Mouse (Mus musculus) erythroblast, adult 5-6 weeks (primary cell): ENCODE results near the gene Adamts12. TPM values are rescaled to one million over a fixed set of nuclear protein-coding genes. Genes with fewer than 3 reads are reported as not detected.

Experiments used
- ATAC-seq: replicated peaks from 2 replicates; pipeline ENCODE4 v1.8.0; 2016; ENCODE audit warnings: moderate number of reproducible peaks, mild to moderate bottlenecking, moderate TSS enrichment, inconsistent platforms; ENCODE audit not compliant: poor library complexity, low FRiP score, severe bottlenecking
- total RNA-seq, 2 experiments: library from RNA; stranded (forward) in 1 of 2; stranded (reverse) in 1 of 2; fragments of 150-400 nt in 1 of 2; fragments of 200-764, 138-1000 nt in 1 of 2; gene quantifications; 2 replicates each; pipeline versions ENCODE4 v1.2.3 to v1.2.4; 2015 to 2017; ENCODE audit warnings: low replicate concordance in 2 of 2

The Adamts12 gene
- total RNA-seq, 2 experiments from 2014 or later = not detected

- ATAC-seq = peak; percentile 62; the same call in 1 of the 2 replicates
These were observed 315.5 kb downstream of the Adamts12 start for GRCm38 (mm10) chr15:11380087-11380530.

GRCm38 (mm10) chr15:11380616-11381015 lies 316.0 kb downstream of the Adamts12 start:
- ATAC-seq = no peak

GRCm38 (mm10) chr15:11382585-11382984 lies 318.0 kb downstream of the Adamts12 start:
- ATAC-seq = no peak

- ATAC-seq = no peak
These were observed 319.2 kb downstream of the Adamts12 start for GRCm38 (mm10) chr15:11383796-11384195.

GRCm38 (mm10) chr15:11392903-11393302 lies 328.3 kb downstream of the Adamts12 start:
- ATAC-seq = no peak

- ATAC-seq = no peak
These were observed 331.8 kb downstream of the Adamts12 start for GRCm38 (mm10) chr15:11396421-11396820.

Other genes with a start within 250 kb of the Adamts12 start
- not detected in 2 replicates for gene C1qtnf3, start 112.5 kb upstream of the Adamts12 start, total RNA-seq (2015; ENCODE audit: low replicate concordance)
- gene C1qtnf3, start 112.5 kb upstream of the Adamts12 start, total RNA-seq (2017; ENCODE audit: low replicate concordance) = not detected in 2 replicates
- 1.0 TPM in 1 of 2 replicates, not detected in the other for gene Amacr, start 83.0 kb upstream of the Adamts12 start, total RNA-seq (2015; ENCODE audit: low replicate concordance)
- not detected in 2 replicates for gene Amacr, start 83.0 kb upstream of the Adamts12 start, total RNA-seq (2017; ENCODE audit: low replicate concordance)
- not detected in 2 replicates for gene Slc45a2, start 64.1 kb upstream of the Adamts12 start, total RNA-seq (2015; ENCODE audit: low replicate concordance)
- gene Slc45a2, start 64.1 kb upstream of the Adamts12 start, total RNA-seq (2017; ENCODE audit: low replicate concordance) = not detected in 2 replicates
- gene Rxfp3, start 26.8 kb upstream of the Adamts12 start, total RNA-seq (2015; ENCODE audit: low replicate concordance) = not detected in 2 replicates
- not detected in 2 replicates for gene Rxfp3, start 26.8 kb upstream of the Adamts12 start, total RNA-seq (2017; ENCODE audit: low replicate concordance)